ENCODE assay signal across 20 mouse cellular contexts in the genomic region with DNA sequence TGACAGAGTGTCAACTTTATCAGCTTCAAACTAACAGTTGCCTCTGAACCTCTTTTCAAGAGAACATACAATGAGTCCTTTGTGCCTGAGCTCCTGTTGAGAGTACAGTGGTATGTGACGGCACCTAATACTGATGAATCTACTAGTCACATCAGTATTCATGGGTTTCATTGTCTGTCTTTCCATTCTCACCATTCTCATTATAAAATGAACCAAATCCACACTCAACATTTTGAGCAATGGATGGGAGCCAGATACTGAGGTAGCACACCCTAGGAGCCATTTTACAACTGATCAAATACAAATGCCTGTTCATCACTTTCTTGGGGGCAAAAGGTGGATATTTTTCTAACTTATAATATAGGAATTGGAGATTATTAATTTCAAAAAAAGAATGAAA. TPM values are rescaled to one million over a fixed set of nuclear protein-coding genes. Genes with fewer than 3 reads are reported as not detected.
DNase-seq lines count a peak whose midpoint lies in the region; ATAC-seq and TF ChIP-seq lines count a peak whose summit lies in the region.
"Had no signal": no experiment of that assay in that cellular context is flagged by ENCODE, and none has a peak within 500 bp of the region (broad histone marks: within the 10 kb centered on the region; RNA-seq: fewer than 3 reads in every experiment).

No protein-coding gene starts in this region.

- TF ChIP-seq CTCF in forebrain, postnatal 0 days (IDR thresholded peaks at IDR 0.05; ENCODE audit: low read depth), result no peak
- no peak for TF ChIP-seq CTCF in liver, postnatal 0 days (IDR thresholded peaks at IDR 0.05; ENCODE audit: low read depth)

- peaks cover 25% of the 10 kb centered on the region for H3K4me1 ChIP-seq in forebrain, embryonic 11.5 days (replicated peaks; ENCODE audit: control insufficient read depth, insufficient read depth, low read length)
- peaks cover 16% of the 10 kb centered on the region for H3K4me1 ChIP-seq in forebrain, embryonic 15.5 days
- peaks cover 42% of the 10 kb centered on the region for H3K4me1 ChIP-seq in kidney, embryonic 15.5 days
- peaks cover 19% of the 10 kb centered on the region for H3K4me1 ChIP-seq in forebrain, postnatal 0 days (ENCODE audit: insufficient read depth)
- H3K4me1 ChIP-seq in liver, postnatal 0 days (ENCODE audit: insufficient read depth), result peaks cover 6% of the 10 kb centered on the region

- ATAC-seq in forebrain, embryonic 11.5 days (replicated peaks; ENCODE audit: low FRiP score), result 0 out of 2 replicates have a peak, but pooled peaks have one; percentile 31
- ATAC-seq in forebrain, embryonic 15.5 days (replicated peaks), result no peak
- ATAC-seq in kidney, embryonic 15.5 days (replicated peaks; ENCODE audit: low FRiP score), result no peak
- no peak; the same call in 1 of the 2 replicates for ATAC-seq in forebrain, postnatal 0 days
- no peak for ATAC-seq in liver, postnatal 0 days
- ATAC-seq: inflammation-experienced regulatory T-cells, adult 6 months had no signal

- H3K36me3 ChIP-seq in forebrain, embryonic 11.5 days (ENCODE audit: control insufficient read depth, insufficient read depth, low read length), result no peaks in the 10 kb centered on the region
- no peaks in the 10 kb centered on the region for H3K36me3 ChIP-seq in forebrain, embryonic 15.5 days
- H3K36me3 ChIP-seq in kidney, embryonic 15.5 days, result no peaks in the 10 kb centered on the region
- H3K36me3 ChIP-seq in forebrain, postnatal 0 days (ENCODE audit: insufficient read depth), result no peaks in the 10 kb centered on the region
- H3K36me3 ChIP-seq in liver, postnatal 0 days (replicated peaks; ENCODE audit: insufficient read depth, low read length), result no peaks in the 10 kb centered on the region
- H3K36me3 ChIP-seq: midbrain, embryonic 13.5 days had no signal

- H3K9ac ChIP-seq in forebrain, embryonic 11.5 days (ENCODE audit: low read length), result no peak overlapping the region
- no peak overlapping the region for H3K9ac ChIP-seq in forebrain, embryonic 15.5 days (replicated peaks)
- H3K9ac ChIP-seq in kidney, embryonic 15.5 days, result no peak overlapping the region
- no peak overlapping the region for H3K9ac ChIP-seq in forebrain, postnatal 0 days
- no peak overlapping the region for H3K9ac ChIP-seq in liver, postnatal 0 days (replicated peaks)
- H3K9ac ChIP-seq: liver, embryonic 14.5 days; midbrain, embryonic 13.5 days had no signal

- DNase-seq in forebrain, embryonic 11.5 days (ENCODE audit: low spot score), result no peak
- DNase-seq in kidney, adult 9 months, result no peak
- DNase-seq in R1 (ENCODE audit: low read depth, low spot score), result peak; percentile 21
- DNase-seq in forebrain, postnatal 0 days, result peak; percentile 25
- DNase-seq in layer of hippocampus, adult 9-10 months (ENCODE audit: low spot score), result no peak
- no peak for DNase-seq in liver, postnatal 0 days
- DNase-seq: cerebellum, adult 8-10 months; gastrocnemius, postnatal 25 days; heart, adult 2 months; heart, postnatal 36 days; layer of hippocampus, adult 9-11 months; right cerebral cortex, adult 18-20 months had no signal

- TF ChIP-seq EP300 in liver, postnatal 0 days (IDR thresholded peaks at IDR 0.05; ENCODE audit: low read depth), result no peak

- 14% methylated on average over 1 of the region's 1 CpGs for WGBS in forebrain, embryonic 11.5 days
- 21% methylated on average over 1 of the region's 1 CpGs for WGBS in forebrain, embryonic 15.5 days
- WGBS in kidney, embryonic 15.5 days, result 84% methylated on average over 1 of the region's 1 CpGs
- WGBS in forebrain, postnatal 0 days, result 29% methylated on average over 1 of the region's 1 CpGs
- WGBS in liver, postnatal 0 days (ENCODE audit: insufficient replicate concordance), result 81% methylated on average over 1 of the region's 1 CpGs

- H3K9me3 ChIP-seq in forebrain, embryonic 11.5 days (ENCODE audit: control insufficient read depth, low read length), result no peaks in the 10 kb centered on the region
- H3K9me3 ChIP-seq in forebrain, embryonic 15.5 days, result no peaks in the 10 kb centered on the region
- 0 out of 2 replicates have a peak, but pooled peaks cover 4% of the 10 kb centered on the region for H3K9me3 ChIP-seq in kidney, embryonic 15.5 days (replicated peaks)
- no peaks in the 10 kb centered on the region for H3K9me3 ChIP-seq in forebrain, postnatal 0 days (ENCODE audit: low read length)
- no peaks in the 10 kb centered on the region for H3K9me3 ChIP-seq in liver, postnatal 0 days (ENCODE audit: low read length)
- H3K9me3 ChIP-seq: midbrain, embryonic 13.5 days had no signal

- peak overlapping the region; percentile 25; the same call in 1 of the 2 replicates for H3K27ac ChIP-seq in forebrain, embryonic 11.5 days (ENCODE audit: low read depth, low read length)
- no peak overlapping the region; the same call in 1 of the 2 replicates for H3K27ac ChIP-seq in forebrain, embryonic 15.5 days (replicated peaks)
- H3K27ac ChIP-seq in kidney, embryonic 15.5 days, result peak overlapping the region; percentile 94
- H3K27ac ChIP-seq in forebrain, postnatal 0 days (ENCODE audit: low read depth, low read length), result 0 out of 2 replicates have a peak overlapping the region, but pooled peaks have one; percentile 85
- no peak overlapping the region for H3K27ac ChIP-seq in liver, postnatal 0 days (ENCODE audit: low read depth)
- H3K27ac ChIP-seq: heart, adult 2 months; liver, embryonic 14.5 days; midbrain, embryonic 13.5 days; stomach, postnatal 0 days had no signal

- H3K27me3 ChIP-seq in forebrain, embryonic 11.5 days (ENCODE audit: control insufficient read depth, insufficient read depth, low read length), result no peaks in the 10 kb centered on the region
- no peaks in the 10 kb centered on the region for H3K27me3 ChIP-seq in forebrain, embryonic 15.5 days
- H3K27me3 ChIP-seq in kidney, embryonic 15.5 days, result no peaks in the 10 kb centered on the region
- H3K27me3 ChIP-seq in forebrain, postnatal 0 days (ENCODE audit: insufficient read depth, low read length), result no peaks in the 10 kb centered on the region
- H3K27me3 ChIP-seq in liver, postnatal 0 days (ENCODE audit: insufficient read depth, low read length), result no peaks in the 10 kb centered on the region
- H3K27me3 ChIP-seq: CH12.LX had no signal

- no peak overlapping the region for H3K4me2 ChIP-seq in forebrain, embryonic 11.5 days (ENCODE audit: low read depth, low read length, severe bottlenecking)
- H3K4me2 ChIP-seq in forebrain, embryonic 15.5 days (replicated peaks), result no peak overlapping the region
- H3K4me2 ChIP-seq in kidney, embryonic 15.5 days, result no peak overlapping the region
- no peak overlapping the region for H3K4me2 ChIP-seq in forebrain, postnatal 0 days (ENCODE audit: low read depth)
- H3K4me2 ChIP-seq in liver, postnatal 0 days (ENCODE audit: low read depth, low read length), result no peak overlapping the region
- H3K4me2 ChIP-seq: midbrain, embryonic 13.5 days had no signal

- H3K4me3 ChIP-seq in forebrain, embryonic 11.5 days (ENCODE audit: low read depth, low read length), result no peak overlapping the region
- no peak overlapping the region for H3K4me3 ChIP-seq in forebrain, embryonic 15.5 days
- H3K4me3 ChIP-seq in kidney, embryonic 15.5 days (replicated peaks), result no peak overlapping the region
- no peak overlapping the region for H3K4me3 ChIP-seq in forebrain, postnatal 0 days (ENCODE audit: low read depth, low read length)
- H3K4me3 ChIP-seq in liver, postnatal 0 days (ENCODE audit: low read depth, low read length), result no peak overlapping the region
- H3K4me3 ChIP-seq: heart, adult 2 months; midbrain, embryonic 13.5 days; myocyte had no signal

RNA-seq across cellular contexts. Expression of a gene that starts 40.5 kb away (rescaled TPM):
- polyA plus RNA-seq in forebrain, embryonic 11.5 days (2014; fragmentation: Nextera tagmentation; extraction: Ambion mirVana), result 194 and 201 TPM in 2 replicates
- polyA plus RNA-seq in forebrain, embryonic 15.5 days (2015; fragmentation: Nextera tagmentation; extraction: Ambion mirVana), result 147 and 153 TPM in 2 replicates
- polyA plus RNA-seq in kidney, embryonic 15.5 days (2015; fragmentation: Nextera tagmentation; extraction: Ambion mirVana), result 143 and 158 TPM in 2 replicates
- total RNA-seq in forebrain, postnatal 0 days (2014; rRNA removed), result 61.6 and 81.1 TPM in 2 replicates
- 119 and 137 TPM in 2 replicates for polyA plus RNA-seq in forebrain, postnatal 0 days (2015; fragmentation: Nextera tagmentation; extraction: Ambion mirVana)
- 46.5 and 48.0 TPM in 2 replicates for polyA plus RNA-seq in liver, postnatal 0 days (2015; fragmentation: Nextera tagmentation; extraction: Ambion mirVana)

Comparison
In these comparisons a context has a peak if more than half of its experiments do, and no peak if none do; other contexts are left out.
1. DNase-seq: peak in R1 (single experiment) and forebrain, postnatal 0 days (single experiment); none in forebrain, embryonic 11.5 days (single experiment), kidney, adult 9 months (single experiment), layer of hippocampus, adult 9-10 months (single experiment) and liver, postnatal 0 days (single experiment).
2. H3K27ac ChIP-seq: peak in forebrain, embryonic 11.5 days (single experiment), kidney, embryonic 15.5 days (single experiment) and forebrain, postnatal 0 days (single experiment); none in forebrain, embryonic 15.5 days (single experiment) and liver, postnatal 0 days (single experiment).